Mouse (Mus musculus) neural tube, embryonic 11.5 days (tissue): ENCODE measurements around the gene Car9. TPM values are rescaled to one million over a fixed set of nuclear protein-coding genes. Genes with fewer than 3 reads are reported as not detected.

Source experiments
- ATAC-seq: fragments of 200-750 bp; cut with Nextera tagmentation; 2 replicates; pipeline ENCODE4 v1.8.0; 2017; ENCODE audit warnings: moderate number of reproducible peaks, mild to moderate bottlenecking, moderate TSS enrichment, moderate library complexity; ENCODE audit not compliant: insufficient read depth, low FRiP score, low TSS enrichment
- DNase-seq: peaks from one replicate; pipeline ENCODE4 v3.0.0-alpha.2; 2015; ENCODE audit warnings: low spot score
- H3K27ac ChIP-seq: fragments of 300-500 bp; sonication (generic); 2 replicates; pipeline ENCODE4 v1.5.1; 2014; ENCODE audit warnings: low read depth, mild to moderate bottlenecking, low read length
- H3K27me3 ChIP-seq: fragments of 300-500 bp; sonication (generic); 2 replicates; pipeline ENCODE4 v1.6.1; 2014; ENCODE audit warnings: mild to moderate bottlenecking, low read length, mixed read lengths; ENCODE audit not compliant: control insufficient read depth, insufficient read depth
- H3K36me3 ChIP-seq: fragments of 300-500 bp; sonication (generic); 2 replicates; pipeline ENCODE4 v1.6.1; 2014; ENCODE audit warnings: mild to moderate bottlenecking, low read length, moderate library complexity, mixed read lengths; ENCODE audit not compliant: control insufficient read depth, insufficient read depth
- H3K4me1 ChIP-seq: fragments of 300-500 bp; sonication (generic); 2 replicates; pipeline ENCODE4 v1.6.1; 2014; ENCODE audit warnings: low read length, mixed read lengths; ENCODE audit not compliant: control insufficient read depth, insufficient read depth
- H3K4me2 ChIP-seq: fragments of 300-500 bp; sonication (generic); 2 replicates; pipeline ENCODE4 v1.6.1; 2014; ENCODE audit warnings: low read depth, mild to moderate bottlenecking, moderate library complexity
- H3K4me3 ChIP-seq: fragments of 300-500 bp; sonication (generic); 2 replicates; pipeline ENCODE4 v1.5.1; 2014; ENCODE audit warnings: low read depth, low read length
- H3K9ac ChIP-seq: fragments of 300-500 bp; sonication (generic); 2 replicates; pipeline ENCODE4 v1.6.1; 2014; ENCODE audit warnings: mild to moderate bottlenecking, low read length
- H3K9me3 ChIP-seq: fragments of 300-500 bp; sonication (generic); 2 replicates; pipeline ENCODE4 v1.6.1; 2016; ENCODE audit warnings: low read length; ENCODE audit not compliant: control insufficient read depth
- WGBS: fragments of 180-500 bp; shearing (Covaris S2); extraction: QIAGEN DNeasy Blood & Tissue Kit; methylation state at CpG from one replicate; pipeline ENCODE4 v1.1.7; 2014; 5-methylcytosine and 5-hydroxymethylcytosine counted together
- polyA plus RNA-seq: library from polyadenylated mRNA; unstranded; fragments of >200 nt; fragmentation: Nextera tagmentation; extraction: Ambion mirVana; gene quantifications from 2 replicates; pipeline ENCODE4 v1.2.1, GENCODE M21; 2014

Car9 gene
- polyA plus RNA-seq, 1 experiment from 2014 or later = 0.44 TPM

GRCm38 (mm10) chr4:43511675-43512454 is 5.1 kb downstream of the Car9 start:
- 78% methylated on average over 19 of the region's 19 CpGs for WGBS
- H3K9ac ChIP-seq = no peak overlapping the region
- peaks cover 12% of the 10 kb centered on the region for H3K27me3 ChIP-seq
- H3K36me3 ChIP-seq = no peaks in the 10 kb centered on the region
- no peak for DNase-seq
- H3K4me1 ChIP-seq = peaks cover 14% of the 10 kb centered on the region
- H3K27ac ChIP-seq = no peak overlapping the region
- H3K4me2 ChIP-seq = no peak overlapping the region
- ATAC-seq = no peak
- no peaks in the 10 kb centered on the region for H3K9me3 ChIP-seq
- no peak overlapping the region for H3K4me3 ChIP-seq

- no peak overlapping the region for H3K27ac ChIP-seq
- no peak overlapping the region for H3K4me2 ChIP-seq
- no peak overlapping the region for H3K9ac ChIP-seq
- H3K4me1 ChIP-seq = peaks cover 14% of the 10 kb centered on the region
- H3K9me3 ChIP-seq = no peaks in the 10 kb centered on the region
- peaks cover 6% of the 10 kb centered on the region for H3K27me3 ChIP-seq
- DNase-seq (no peak), ATAC-seq (no peak)
- H3K36me3 ChIP-seq = no peaks in the 10 kb centered on the region
- no peak overlapping the region for H3K4me3 ChIP-seq
- 69% methylated on average over 7 of the region's 7 CpGs for WGBS
These were observed 5.9 kb downstream of the Car9 start for GRCm38 (mm10) chr4:43512653-43513052.

GRCm38 (mm10) chr4:43513300-43513699 is 6.5 kb downstream of the Car9 start:
- Histone ChIP-seq H3K4me2 (no peak overlapping the region), H3K4me1 (peaks cover 12% of the 10 kb centered on the region), H3K27me3 (peaks cover 4% of the 10 kb centered on the region; the same call in 1 of the 2 replicates), H3K9me3 (no peaks in the 10 kb centered on the region), H3K9ac (no peak overlapping the region), H3K27ac (no peak overlapping the region), H3K4me3 (no peak overlapping the region), H3K36me3 (no peaks in the 10 kb centered on the region)
- no peak for ATAC-seq
- 87% methylated on average over 4 of the region's 4 CpGs for WGBS
- no peak for DNase-seq

GRCm38 (mm10) chr4:43513791-43514190 is 7.0 kb downstream of the Car9 start:
- peaks cover 7% of the 10 kb centered on the region for H3K4me1 ChIP-seq
- no peak overlapping the region for H3K9ac ChIP-seq
- DNase-seq (no peak), ATAC-seq (no peak)
- peaks cover 3% of the 10 kb centered on the region; the same call in 1 of the 2 replicates for H3K27me3 ChIP-seq
- H3K4me3 ChIP-seq = no peak overlapping the region
- H3K36me3 ChIP-seq = no peaks in the 10 kb centered on the region
- no peak overlapping the region for H3K4me2 ChIP-seq
- 82% methylated on average over 4 of the region's 4 CpGs for WGBS
- no peaks in the 10 kb centered on the region for H3K9me3 ChIP-seq
- no peak overlapping the region for H3K27ac ChIP-seq

- ATAC-seq = no peak
- DNase-seq = no peak
- no peaks in the 10 kb centered on the region for H3K36me3 ChIP-seq
- no peak overlapping the region for H3K4me3 ChIP-seq
- H3K27ac ChIP-seq = no peak overlapping the region
- no peaks in the 10 kb centered on the region for H3K9me3 ChIP-seq
- WGBS = 74% methylated on average over 11 of the region's 11 CpGs
- H3K9ac ChIP-seq = no peak overlapping the region
- H3K27me3 ChIP-seq = 0 out of 2 replicates have a peak, but pooled peaks cover 4% of the 10 kb centered on the region
- no peaks in the 10 kb centered on the region; the same call in 1 of the 2 replicates for H3K4me1 ChIP-seq
- no peak overlapping the region for H3K4me2 ChIP-seq
These were observed 9.3 kb downstream of the Car9 start for GRCm38 (mm10) chr4:43515764-43516708.

- Histone ChIP-seq H3K9ac (no peak overlapping the region), H3K4me2 (peak overlapping the region; percentile 23; the same call in 1 of the 2 replicates), H3K9me3 (no peaks in the 10 kb centered on the region), H3K36me3 (no peaks in the 10 kb centered on the region), H3K4me1 (no peaks in the 10 kb centered on the region; the same call in 1 of the 2 replicates), H3K4me3 (peak overlapping the region; percentile 10; the same call in 1 of the 2 replicates), H3K27ac (no peak overlapping the region), H3K27me3 (peaks cover 29% of the 10 kb centered on the region)
- no peak for DNase-seq
- ATAC-seq = no peak
- 12% methylated on average over 10 of the region's 10 CpGs for WGBS
These were observed 12.8 kb downstream of the Car9 start for GRCm38 (mm10) chr4:43519551-43519950.

GRCm38 (mm10) chr4:43519956-43520355 is 13.2 kb downstream of the Car9 start:
- Histone ChIP-seq H3K27me3 (peaks cover 33% of the 10 kb centered on the region), H3K4me2 (peak overlapping the region; percentile 23; the same call in 1 of the 2 replicates), H3K9ac (no peak overlapping the region), H3K9me3 (no peaks in the 10 kb centered on the region), H3K27ac (no peak overlapping the region), H3K36me3 (no peaks in the 10 kb centered on the region), H3K4me3 (peak overlapping the region; percentile 10; the same call in 1 of the 2 replicates), H3K4me1 (no peaks in the 10 kb centered on the region; the same call in 1 of the 2 replicates)
- WGBS = 12% methylated on average over 6 of the region's 6 CpGs
- DNase-seq (peak; percentile 89), ATAC-seq (peak; percentile 52; the same call in 1 of the 2 replicates)

- peaks cover 11% of the 10 kb centered on the region for H3K36me3 ChIP-seq
- WGBS = 64% methylated on average over 5 of the region's 5 CpGs
- no peak for DNase-seq
- no peaks in the 10 kb centered on the region for H3K4me1 ChIP-seq
- no peak for ATAC-seq
- no peak overlapping the region for H3K4me3 ChIP-seq
- H3K27ac ChIP-seq = no peak overlapping the region
- H3K27me3 ChIP-seq = peaks cover 26% of the 10 kb centered on the region
- H3K9ac ChIP-seq = no peak overlapping the region
- H3K4me2 ChIP-seq = no peak overlapping the region
- H3K9me3 ChIP-seq = no peaks in the 10 kb centered on the region
These were observed 21.1 kb downstream of the Car9 start for GRCm38 (mm10) chr4:43527880-43528279.
